Mouse (Mus musculus) testis, adult 2 months (tissue): ENCODE data around the gene Slc25a41.

Experiments
- CTCF ChIP-seq: fragments of 200-500 bp; IDR thresholded peaks from 2 replicates; pipeline ENCODE4 v1.5.1; 2012; ENCODE audit warnings: low read depth, mild to moderate bottlenecking, inconsistent platforms, low read length, moderate library complexity; ENCODE audit not compliant: control insufficient read depth, insufficient read depth, insufficient replicate concordance
- POLR2A ChIP-seq: fragments of 200-500 bp; IDR thresholded peaks from 2 replicates; pipeline ENCODE4 v1.6.1; 2012; ENCODE audit warnings: low read depth, mild to moderate bottlenecking, inconsistent platforms, low read length, moderate library complexity; ENCODE audit not compliant: control insufficient read depth

DNA sequence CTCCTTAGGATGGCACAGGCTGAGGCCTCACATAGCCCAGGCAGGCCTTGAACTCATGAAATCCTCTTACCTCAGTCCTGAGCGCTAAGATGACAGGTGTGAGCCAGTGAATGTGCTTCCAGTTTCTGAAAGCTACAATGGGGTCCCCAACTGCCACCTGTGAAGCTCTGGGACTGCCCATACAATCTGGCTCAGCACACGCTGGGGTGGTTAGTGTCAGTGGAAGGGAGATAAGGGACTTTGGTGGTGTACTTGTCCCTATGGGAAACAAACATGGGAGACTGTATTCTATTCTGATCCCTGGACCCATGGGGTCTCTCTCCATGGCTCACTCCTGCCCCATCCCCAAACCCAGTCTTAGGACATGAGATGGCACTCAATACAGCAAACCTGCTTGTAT is 21.8 kb downstream of the Slc25a41 start:
- TF ChIP-seq CTCF, result no peak
- no peak for TF ChIP-seq POLR2A
